Mouse (Mus musculus) gastrocnemius, postnatal 4 days (tissue): ENCODE data around the gene Limk2. TPM values are rescaled to one million over a fixed set of nuclear protein-coding genes. Genes with fewer than 3 reads are reported as not detected.

ENCODE experiments used
- DNase-seq, 2 experiments: peaks; one replicate each; pipeline ENCODE4 v3.0.0; 2021 to 2022; ENCODE audit warnings: low spot score in 2 of 2, mixed read lengths in 2 of 2
- total RNA-seq, 2 experiments: library from RNA; stranded (reverse); gene quantifications; 2 replicates each; pipeline ENCODE4 v1.2.3; 2021

Gene Limk2
- total RNA-seq, 2 experiments from 2014 or later = 23.6 to 28.2 TPM

DNA sequence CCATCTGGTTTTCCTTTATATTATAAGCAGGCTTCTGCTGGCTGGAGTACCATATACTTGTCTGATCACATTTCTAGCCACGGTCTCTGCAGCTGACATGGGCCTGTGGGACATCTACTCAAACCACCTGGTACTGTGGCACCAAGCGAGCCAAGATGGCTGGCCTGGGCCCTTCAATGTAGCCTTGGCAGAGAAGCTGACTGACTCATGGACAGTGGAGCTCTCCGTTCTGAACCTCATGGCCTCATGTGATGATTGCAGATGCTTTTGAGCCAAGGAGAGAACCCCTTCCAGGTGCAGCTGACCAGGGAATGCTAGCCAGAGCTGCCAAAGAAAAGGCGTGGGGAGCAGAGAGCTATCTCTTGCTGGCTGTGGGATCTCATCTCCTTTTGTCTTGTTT lies 103.2 kb downstream of the Limk2 start:
- DNase-seq = no peak

DNA sequence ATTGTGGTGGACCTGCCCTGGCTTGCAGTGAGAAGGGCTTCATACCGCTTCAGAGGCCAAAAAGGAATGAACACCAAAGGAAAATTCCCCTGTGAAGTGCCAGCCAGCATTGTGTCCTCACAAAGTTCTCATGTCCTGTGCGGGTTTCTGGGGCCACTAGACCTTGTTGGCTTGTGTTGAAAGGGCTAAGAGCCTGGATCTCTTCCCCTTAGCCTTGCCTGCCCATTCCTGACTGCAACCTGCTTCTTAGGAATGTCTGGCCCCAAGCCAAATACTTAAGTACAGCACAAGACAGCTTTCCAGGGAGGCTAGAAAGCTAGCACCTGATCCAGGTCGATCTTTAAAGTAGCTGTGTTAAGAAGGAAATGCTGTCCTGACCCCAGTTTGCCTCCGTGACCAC lies 106.2 kb downstream of the Limk2 start:
- no peak for DNase-seq

DNA sequence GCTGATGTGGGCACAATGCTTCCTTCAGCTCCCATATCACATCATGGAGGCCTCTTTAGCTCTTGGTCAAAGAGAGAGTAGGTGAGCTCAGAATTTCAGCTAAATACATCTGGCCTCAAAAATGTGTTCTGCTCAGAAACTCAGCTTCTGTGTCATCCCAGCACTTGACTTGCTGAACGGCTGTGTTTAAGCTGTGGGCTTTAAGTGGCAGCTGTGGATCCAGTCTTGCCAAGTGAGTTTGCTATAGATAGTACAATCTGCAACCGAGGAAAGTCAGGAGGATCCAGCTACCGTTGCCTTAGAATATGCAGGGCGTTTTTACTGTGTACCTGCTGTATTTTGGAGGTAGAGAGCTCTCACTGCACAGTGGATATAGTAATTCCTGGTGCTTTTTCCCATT lies 106.6 kb downstream of the Limk2 start:
- DNase-seq = no peak

DNA sequence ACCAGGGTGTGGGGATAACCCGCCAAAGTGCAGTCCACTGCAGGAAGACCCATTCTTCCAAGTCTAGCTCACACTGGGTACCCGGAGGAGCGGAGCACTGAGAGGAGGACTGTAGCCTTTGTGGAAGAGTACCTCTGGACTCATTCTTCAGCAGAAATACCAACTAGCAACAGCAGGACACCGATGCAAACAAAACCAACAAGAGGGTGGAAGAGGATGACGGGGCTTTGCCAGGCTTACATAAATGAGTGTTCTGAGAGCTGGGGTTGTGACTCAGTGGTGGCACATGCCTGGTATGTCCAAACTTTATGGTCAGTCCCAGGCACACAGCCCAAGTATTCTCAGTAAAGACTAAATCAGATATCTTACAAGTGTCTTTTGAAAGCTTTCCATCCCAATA lies 107.9 kb downstream of the Limk2 start:
- DNase-seq = no peak

DNA sequence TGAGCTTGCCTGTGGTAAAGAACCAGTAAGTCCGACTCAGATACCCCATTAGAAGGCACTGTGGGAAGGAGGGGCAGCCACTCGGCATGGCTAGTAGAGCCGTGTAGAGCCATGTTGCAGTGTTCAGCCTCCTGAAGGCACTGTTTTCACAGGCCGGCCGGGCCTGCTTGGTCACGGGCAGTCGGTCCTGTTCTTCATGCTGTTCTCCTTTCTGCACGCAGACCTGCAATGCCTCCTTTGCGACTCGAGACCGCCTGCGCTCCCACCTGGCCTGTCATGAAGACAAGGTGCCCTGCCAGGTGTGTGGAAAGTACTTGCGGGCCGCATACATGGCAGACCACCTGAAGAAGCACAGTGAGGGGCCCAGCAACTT lies 110.2 kb downstream of the Limk2 start:
- DNase-seq = no peak

DNA sequence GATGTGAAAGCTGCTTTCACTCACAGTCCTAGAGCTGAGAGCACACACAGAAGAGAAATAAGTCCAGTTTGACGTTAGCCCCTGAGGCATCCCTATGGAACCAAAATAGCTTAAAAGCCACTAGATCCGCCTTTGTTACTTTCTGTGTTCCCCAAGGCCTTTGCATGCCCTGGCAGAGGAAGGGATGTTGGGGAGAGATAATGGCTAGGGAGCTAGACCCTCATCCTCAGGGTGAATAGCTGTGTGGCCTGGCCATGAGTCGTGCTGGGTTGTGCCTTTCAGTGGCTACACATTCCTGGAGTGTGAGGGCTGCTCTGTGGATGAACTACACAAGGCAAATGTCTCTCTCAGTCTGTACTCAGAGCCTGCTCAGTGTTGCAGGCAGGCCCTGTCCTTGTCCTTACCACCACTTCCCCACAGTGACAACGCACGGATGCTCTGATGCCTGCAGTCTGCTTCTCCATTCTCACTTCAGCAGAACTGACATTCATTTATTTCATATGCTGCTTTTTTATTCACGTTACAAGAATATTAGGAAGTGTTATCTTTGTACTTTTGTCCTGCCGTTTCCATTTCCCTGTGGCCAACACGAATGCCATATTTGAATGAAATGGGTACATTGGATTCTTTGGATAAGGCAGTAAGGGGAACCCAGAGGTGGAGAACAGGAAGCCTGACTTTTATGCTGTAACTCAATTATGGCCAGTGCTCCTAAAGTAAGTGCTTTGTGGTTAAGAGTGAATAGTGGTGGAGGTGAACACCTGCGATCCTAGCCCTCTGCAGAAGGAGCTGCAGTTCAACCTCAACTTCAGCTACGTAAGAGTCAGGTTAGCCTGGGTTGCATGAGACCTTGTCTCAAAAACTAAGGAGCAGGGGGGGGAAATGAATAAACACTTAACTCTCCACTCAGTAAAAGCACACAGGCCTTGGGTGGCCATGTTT lies 110.8 kb downstream of the Limk2 start:
- DNase-seq = no peak

DNA sequence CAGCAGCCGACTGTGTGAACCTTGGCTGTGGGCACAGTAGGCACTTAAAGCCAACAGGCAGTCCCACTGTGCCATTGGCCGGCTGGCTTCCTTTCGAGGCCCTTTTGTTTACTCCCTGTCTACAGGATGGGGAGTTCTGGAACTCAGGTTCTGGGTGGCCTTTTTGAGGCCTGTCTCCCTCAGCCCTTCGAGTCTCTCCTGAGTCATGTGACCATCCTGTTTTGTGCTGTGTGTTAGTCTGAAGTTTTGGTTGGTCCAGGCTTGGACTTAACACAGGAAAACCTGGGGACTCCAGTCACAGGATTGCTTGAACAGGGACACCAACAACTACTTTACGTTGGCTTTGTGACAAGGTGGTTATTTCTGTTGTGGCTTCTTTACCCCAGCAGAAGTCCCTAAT lies 112.9 kb downstream of the Limk2 start:
- DNase-seq = no peak

DNA sequence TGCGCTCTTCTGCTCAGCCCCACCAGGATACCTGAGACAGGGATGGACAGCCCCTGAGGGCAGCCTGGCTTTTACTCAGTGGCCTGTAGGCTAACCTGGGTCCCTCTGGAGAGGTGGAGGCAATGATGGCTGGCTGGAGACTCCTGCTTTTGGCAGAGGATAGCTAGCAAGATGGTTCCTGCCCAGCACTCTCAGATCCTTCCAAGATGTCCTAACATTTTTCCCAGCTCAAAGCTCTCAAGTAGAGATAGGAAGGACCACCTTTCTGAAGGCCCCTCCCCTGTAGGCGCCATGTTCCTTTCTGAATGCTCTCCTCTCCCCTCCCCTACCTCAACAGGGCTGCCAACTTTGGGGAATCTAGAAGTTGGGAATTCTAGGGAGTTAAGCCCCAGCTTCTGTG lies 114.3 kb downstream of the Limk2 start:
- no peak for DNase-seq

Other genes with a start within 250 kb of the Limk2 start
- gene Sfi1, start 215.7 kb downstream of the Limk2 start, total RNA-seq = 10 to 100 TPM; 39.0 to 41.7 TPM
- gene Eif4enif1, start 206.8 kb downstream of the Limk2 start, total RNA-seq = 10 to 100 TPM; 45.8 to 53.6 TPM
- gene Drg1, start 142.8 kb downstream of the Limk2 start, total RNA-seq = 10 to 100 TPM; 63.9 to 64.1 TPM
- 10 to 100 TPM; 31.8 to 31.9 TPM for gene Patz1, start 120.3 kb downstream of the Limk2 start, total RNA-seq
- 10 to 100 TPM; 14.9 to 18.2 TPM for gene Pik3ip1, start 78.8 kb downstream of the Limk2 start, total RNA-seq
- gene Rnf185, start 43.2 kb upstream of the Limk2 start, total RNA-seq = 10 to 100 TPM; 24.2 to 26.5 TPM
- gene Pla2g3, start 79.1 kb upstream of the Limk2 start, total RNA-seq = under 1 TPM in 1 of 2 experiments, not detected in 1; 0.10 TPM
- gene Inpp5j, start 95.6 kb upstream of the Limk2 start, total RNA-seq = 1 to 10 TPM in 1 of 2 experiments, under 1 TPM in 1; 0.65 to 1.5 TPM
- gene Selenom, start 105.5 kb upstream of the Limk2 start, total RNA-seq = 10 to 100 TPM; 85.5 to 88.7 TPM
- gene Smtn, start 131.4 kb upstream of the Limk2 start, total RNA-seq = 100 to 1,000 TPM; 283 to 313 TPM
- 10 to 100 TPM; 31.3 to 32.1 TPM for gene Morc2a, start 240.0 kb upstream of the Limk2 start, total RNA-seq